Mouse (Mus musculus) cortical plate, adult 2 months (tissue): Measurements from ENCODE around the gene Mob3a.
A peak's percentile ranks its signal among the peaks of the same experiment; 100 is the strongest.

ENCODE experiments used
- CTCF ChIP-seq: fragments of 200-500 bp; IDR thresholded peaks from 2 replicates; pipeline ENCODE4 v1.5.1; 2011; ENCODE audit warnings: mild to moderate bottlenecking, control low read depth, low read length; ENCODE audit not compliant: insufficient read depth; ENCODE audit errors: extremely low read depth
- POLR2A ChIP-seq: fragments of 200-500 bp; IDR thresholded peaks from 2 replicates; pipeline ENCODE4 v1.6.1; 2011; ENCODE audit warnings: mild to moderate bottlenecking, low read length, control low read depth; ENCODE audit not compliant: insufficient read depth; ENCODE audit errors: extremely low read depth

- TF ChIP-seq CTCF: no peak
- TF ChIP-seq POLR2A: peak; percentile 48; the same call in 1 of the 2 replicates
Observed at GRCm38 (mm10) chr10:80702536-80703390, 986 bp upstream of the Mob3a start.
